Mouse (Mus musculus): ENCODE results near the gene Slc17a7. TPM values are rescaled to one million over a fixed set of nuclear protein-coding genes. Genes with fewer than 3 reads are reported as not detected.

The Slc17a7 gene
- polyA plus RNA-seq, 1 experiment from 2014 or later: 3.8 TPM

GRCm38 (mm10) chr7:45180896-45181477 is 17.2 kb downstream of the Slc17a7 start, which contains the start of gene Pth2:
TSS of gene Pth2 (plus strand) at chr7:45180995.
- Histone ChIP-seq H3K9ac (no peak within 1 kb of the TSS; the same call in 1 of the 2 replicates), H3K36me3 (no peaks in the 10 kb centered on the region), H3K4me2 (peak within 1 kb of the TSS; percentile 63), H3K27ac (ENCODE audit: poor library complexity, severe bottlenecking) (no peak within 1 kb of the TSS), H3K27me3 (replicated peaks) (peaks cover 98% of the 10 kb centered on the region), H3K4me3 (peak within 1 kb of the TSS; percentile 37), H3K4me1 (replicated peaks) (peaks cover 30% of the 10 kb centered on the region), H3K9me3 (replicated peaks) (no peaks in the 10 kb centered on the region)
- 21% methylated on average over 20 of the region's 20 CpGs for WGBS
- no peak for ATAC-seq (ENCODE audit: insufficient number of reproducible peaks, low FRiP score)

GRCm38 (mm10) chr7:45181540-45181939 is 17.8 kb downstream of the Slc17a7 start:
- Histone ChIP-seq H3K9ac (no peak overlapping the region), H3K4me1 (replicated peaks) (peaks cover 24% of the 10 kb centered on the region), H3K36me3 (no peaks in the 10 kb centered on the region), H3K27me3 (replicated peaks) (peaks cover 98% of the 10 kb centered on the region), H3K27ac (ENCODE audit: poor library complexity, severe bottlenecking) (no peak overlapping the region), H3K9me3 (replicated peaks) (no peaks in the 10 kb centered on the region), H3K4me2 (peak overlapping the region; percentile 63), H3K4me3 (peak overlapping the region; percentile 37)
- ATAC-seq (ENCODE audit: insufficient number of reproducible peaks, low FRiP score): no peak
- 6% methylated on average over 29 of the region's 35 CpGs for WGBS

DNA sequence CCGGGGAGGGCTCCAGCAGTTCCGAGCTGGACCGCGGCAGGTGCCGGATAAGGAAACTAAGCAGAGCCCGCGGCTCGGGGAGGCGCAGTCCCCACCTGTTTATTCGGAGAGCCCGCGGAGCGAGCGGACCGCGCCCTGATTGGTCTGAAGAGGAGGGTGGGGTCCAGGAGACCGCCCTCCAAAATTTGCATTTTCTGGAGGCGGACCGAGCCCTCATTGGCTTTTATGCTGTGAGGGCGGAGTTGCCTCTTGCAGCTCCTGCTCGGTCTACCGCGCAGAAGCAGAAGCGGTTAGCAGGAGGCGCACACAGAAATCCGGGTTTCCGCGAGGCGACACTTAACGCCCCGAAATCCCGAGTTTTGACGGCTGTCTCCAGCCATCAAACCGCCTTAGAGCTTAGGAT is 18.5 kb downstream of the Slc17a7 start:
- Histone ChIP-seq H3K27ac (ENCODE audit: poor library complexity, severe bottlenecking) (no peak overlapping the region), H3K9ac (peak overlapping the region; percentile 31; the same call in 1 of the 2 replicates), H3K4me3 (peak overlapping the region; percentile 37), H3K4me1 (replicated peaks) (peaks cover 23% of the 10 kb centered on the region), H3K4me2 (peak overlapping the region; percentile 63), H3K9me3 (replicated peaks) (no peaks in the 10 kb centered on the region), H3K27me3 (replicated peaks) (peaks cover 98% of the 10 kb centered on the region), H3K36me3 (no peaks in the 10 kb centered on the region)
- ATAC-seq (ENCODE audit: insufficient number of reproducible peaks, low FRiP score): peak; percentile 80
- WGBS: under 1% methylated on average over 34 of the region's 34 CpGs

DNA sequence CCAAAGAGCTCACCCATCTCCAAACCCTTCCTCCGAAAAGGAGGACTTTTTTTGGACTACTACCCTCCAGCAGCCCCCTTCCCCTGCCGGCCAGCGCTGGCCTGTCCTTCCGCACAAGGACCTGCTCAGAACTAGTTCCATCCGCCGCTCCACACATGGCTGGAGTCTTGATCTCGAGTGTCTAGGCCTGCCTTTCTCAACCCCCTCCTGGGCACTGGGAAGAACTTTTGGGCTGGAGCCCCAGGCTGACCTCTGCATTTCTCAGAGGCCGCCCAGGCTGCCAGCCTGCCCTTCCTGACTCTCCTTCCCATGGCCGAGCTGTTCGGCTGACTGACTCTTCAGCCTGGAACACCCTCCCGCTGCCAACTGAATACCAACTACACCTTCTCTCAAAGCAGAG is 18.9 kb downstream of the Slc17a7 start:
- Histone ChIP-seq H3K9ac (peak overlapping the region; percentile 31; the same call in 1 of the 2 replicates), H3K36me3 (no peaks in the 10 kb centered on the region), H3K4me1 (replicated peaks) (peaks cover 23% of the 10 kb centered on the region), H3K4me3 (peak overlapping the region; percentile 37), H3K27ac (ENCODE audit: poor library complexity, severe bottlenecking) (no peak overlapping the region), H3K4me2 (peak overlapping the region; percentile 63), H3K9me3 (replicated peaks) (no peaks in the 10 kb centered on the region), H3K27me3 (replicated peaks) (peaks cover 98% of the 10 kb centered on the region)
- 18% methylated on average over 11 of the region's 11 CpGs for WGBS
- no peak for ATAC-seq (ENCODE audit: insufficient number of reproducible peaks, low FRiP score)

DNA sequence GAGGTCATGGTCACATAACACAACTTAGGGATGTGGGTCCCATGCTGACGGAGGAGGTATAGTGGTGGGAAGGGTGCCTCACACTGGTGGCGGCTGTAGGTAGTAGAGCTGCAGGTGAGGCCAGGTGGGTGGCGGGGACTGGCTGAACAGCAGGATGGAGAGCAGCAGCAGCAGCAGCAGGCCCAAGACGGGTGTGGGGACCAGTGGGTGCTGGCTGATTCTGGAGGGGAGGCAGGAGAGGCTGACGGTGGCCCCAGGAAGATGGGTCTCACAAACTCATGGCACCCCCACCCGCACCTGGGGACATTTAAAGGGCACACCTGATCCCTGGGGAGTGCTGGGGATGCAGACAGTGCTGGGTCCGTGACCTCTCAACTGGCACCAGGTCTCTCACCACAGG is 19.9 kb downstream of the Slc17a7 start:
- WGBS: 68% methylated on average over 7 of the region's 7 CpGs

DNA sequence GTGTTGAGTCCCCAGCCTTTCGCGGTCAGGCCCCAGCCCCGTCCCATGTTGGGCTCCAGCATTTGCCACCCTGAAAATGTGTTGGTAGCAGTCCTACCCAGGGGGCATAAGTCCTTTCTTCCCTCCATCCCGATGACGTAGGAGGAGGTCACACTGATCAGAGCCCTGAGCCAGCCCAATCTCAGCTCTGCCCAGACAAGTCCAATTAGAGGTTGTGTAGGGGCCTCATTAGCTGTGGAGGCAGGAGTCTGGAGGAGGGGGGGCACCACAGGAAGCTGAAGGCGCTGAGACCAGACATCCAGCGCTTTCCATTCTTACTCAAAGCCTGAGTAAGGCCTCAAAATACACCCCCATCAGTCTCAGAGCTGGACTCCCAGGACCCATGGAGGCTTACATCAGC is 22.2 kb downstream of the Slc17a7 start:
- WGBS: 64% methylated on average over 7 of the region's 7 CpGs
- no peak for ATAC-seq (ENCODE audit: insufficient number of reproducible peaks, low FRiP score)
- H3K27ac ChIP-seq (ENCODE audit: poor library complexity, severe bottlenecking): no peak overlapping the region
- H3K27me3 ChIP-seq (replicated peaks): peaks cover 98% of the 10 kb centered on the region
- no peak overlapping the region for H3K9ac ChIP-seq
- no peak overlapping the region for H3K4me2 ChIP-seq
- no peaks in the 10 kb centered on the region for H3K9me3 ChIP-seq (replicated peaks)
- H3K4me3 ChIP-seq: no peak overlapping the region
- peaks cover 18% of the 10 kb centered on the region for H3K4me1 ChIP-seq (replicated peaks)
- no peaks in the 10 kb centered on the region for H3K36me3 ChIP-seq

More for the DNA sequence above, 19.9 kb downstream of the Slc17a7 start:
- Histone ChIP-seq H3K4me1 (replicated peaks) (peaks cover 23% of the 10 kb centered on the region), H3K27ac (ENCODE audit: poor library complexity, severe bottlenecking) (no peak overlapping the region), H3K9ac (no peak overlapping the region), H3K4me2 (no peak overlapping the region), H3K36me3 (no peaks in the 10 kb centered on the region), H3K27me3 (replicated peaks) (peaks cover 98% of the 10 kb centered on the region), H3K9me3 (replicated peaks) (no peaks in the 10 kb centered on the region), H3K4me3 (no peak overlapping the region)
- ATAC-seq (ENCODE audit: insufficient number of reproducible peaks, low FRiP score): no peak

DNA sequence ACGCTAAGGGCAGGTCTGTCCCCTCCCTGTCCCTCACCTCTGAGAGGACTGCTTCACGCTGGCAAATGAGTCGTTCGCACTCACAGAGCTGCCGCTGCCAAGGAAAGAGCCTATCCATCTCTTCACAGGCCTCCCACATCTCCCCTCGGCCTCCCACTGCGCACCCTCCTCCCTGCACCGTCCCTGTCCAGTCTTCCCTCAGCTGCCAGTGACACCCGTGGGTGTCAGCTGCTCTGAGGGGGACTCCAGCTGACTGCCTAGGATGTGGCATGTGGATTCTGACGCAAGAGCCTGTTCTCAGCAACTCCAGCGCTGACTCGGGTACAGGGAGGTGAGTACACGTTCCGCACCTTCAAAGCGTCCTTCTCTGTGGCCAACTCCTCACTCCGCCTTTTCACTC is 25.9 kb downstream of the Slc17a7 start:
- 40% methylated on average over 16 of the region's 16 CpGs for WGBS
- Histone ChIP-seq H3K4me3 (no peak overlapping the region), H3K9ac (no peak overlapping the region), H3K36me3 (no peaks in the 10 kb centered on the region), H3K27ac (ENCODE audit: poor library complexity, severe bottlenecking) (no peak overlapping the region), H3K4me1 (replicated peaks) (peaks cover 13% of the 10 kb centered on the region), H3K4me2 (no peak overlapping the region), H3K9me3 (replicated peaks) (no peaks in the 10 kb centered on the region), H3K27me3 (replicated peaks) (peaks cover 89% of the 10 kb centered on the region)
- no peak for ATAC-seq (ENCODE audit: insufficient number of reproducible peaks, low FRiP score)

DNA sequence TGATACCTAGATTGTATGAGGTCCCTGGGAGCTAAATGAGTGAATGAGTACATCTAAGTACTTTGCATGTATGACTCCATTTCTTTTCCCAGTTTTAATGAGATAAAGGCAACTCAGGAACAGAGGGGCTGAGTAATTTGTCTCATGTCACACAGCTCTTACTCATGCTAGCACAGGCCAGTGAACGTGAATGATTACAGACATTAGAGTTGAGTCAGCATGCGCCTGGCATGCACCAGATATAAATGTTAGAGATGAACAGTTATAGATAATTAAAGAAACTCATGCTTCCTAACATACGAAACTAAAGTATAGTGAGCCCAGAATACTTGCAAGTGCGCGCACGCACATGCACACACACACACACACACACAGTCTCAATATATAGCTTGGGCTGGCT is 26.4 kb downstream of the Slc17a7 start:
- Histone ChIP-seq H3K9ac (no peak overlapping the region), H3K4me1 (replicated peaks) (peaks cover 17% of the 10 kb centered on the region), H3K36me3 (no peaks in the 10 kb centered on the region), H3K4me3 (no peak overlapping the region), H3K4me2 (no peak overlapping the region), H3K27me3 (replicated peaks) (peaks cover 84% of the 10 kb centered on the region), H3K9me3 (replicated peaks) (no peaks in the 10 kb centered on the region), H3K27ac (ENCODE audit: poor library complexity, severe bottlenecking) (no peak overlapping the region)
- no peak for ATAC-seq (ENCODE audit: insufficient number of reproducible peaks, low FRiP score)
- 89% methylated on average over 6 of the region's 6 CpGs for WGBS

GRCm38 (mm10) chr7:45191161-45191560 is 27.4 kb downstream of the Slc17a7 start:
- no peak overlapping the region for H3K4me2 ChIP-seq
- WGBS: 53% methylated on average over 2 of the region's 2 CpGs
- no peaks in the 10 kb centered on the region for H3K36me3 ChIP-seq
- H3K27ac ChIP-seq (ENCODE audit: poor library complexity, severe bottlenecking): no peak overlapping the region
- ATAC-seq (ENCODE audit: insufficient number of reproducible peaks, low FRiP score): no peak
- no peak overlapping the region for H3K4me3 ChIP-seq
- no peak overlapping the region for H3K9ac ChIP-seq
- H3K9me3 ChIP-seq (replicated peaks): no peaks in the 10 kb centered on the region
- H3K4me1 ChIP-seq (replicated peaks): peaks cover 23% of the 10 kb centered on the region
- peaks cover 84% of the 10 kb centered on the region for H3K27me3 ChIP-seq (replicated peaks)

- Histone ChIP-seq H3K9me3 (replicated peaks) (no peaks in the 10 kb centered on the region), H3K27ac (ENCODE audit: poor library complexity, severe bottlenecking) (no peak overlapping the region), H3K9ac (no peak overlapping the region), H3K27me3 (replicated peaks) (peaks cover 81% of the 10 kb centered on the region), H3K4me2 (no peak overlapping the region), H3K4me1 (replicated peaks) (peaks cover 23% of the 10 kb centered on the region), H3K4me3 (no peak overlapping the region), H3K36me3 (no peaks in the 10 kb centered on the region)
- 13% methylated on average over 8 of the region's 8 CpGs for WGBS
- ATAC-seq (ENCODE audit: insufficient number of reproducible peaks, low FRiP score): no peak
These were observed 28.1 kb downstream of the Slc17a7 start for GRCm38 (mm10) chr7:45191803-45192363.

- no peak overlapping the region for H3K27ac ChIP-seq (ENCODE audit: poor library complexity, severe bottlenecking)
- H3K9me3 ChIP-seq (replicated peaks): no peaks in the 10 kb centered on the region
- ATAC-seq (ENCODE audit: insufficient number of reproducible peaks, low FRiP score): no peak
- no peak overlapping the region for H3K4me2 ChIP-seq
- H3K9ac ChIP-seq: no peak overlapping the region
- no peaks in the 10 kb centered on the region for H3K36me3 ChIP-seq
- peaks cover 75% of the 10 kb centered on the region for H3K27me3 ChIP-seq (replicated peaks)
- H3K4me3 ChIP-seq: no peak overlapping the region
- 80% methylated on average over 7 of the region's 7 CpGs for WGBS
- peaks cover 23% of the 10 kb centered on the region for H3K4me1 ChIP-seq (replicated peaks)
These were observed 29.0 kb downstream of the Slc17a7 start for GRCm38 (mm10) chr7:45192585-45193310.

Measured in heart, embryonic 12.5 days (tissue).